Mouse (Mus musculus) E14TG2a.4 (cell line): ENCODE results near the gene Mfng.

ENCODE experiments used
- CTCF ChIP-seq: conservative IDR thresholded peaks from 2 replicates; pipeline ENCODE4 v1.5.1; 2014; ENCODE audit warnings: low read length
- NANOG ChIP-seq: IDR thresholded peaks from 2 replicates; pipeline ENCODE4 v1.6.1; 2014; ENCODE audit warnings: borderline replicate concordance, low read length, mixed read lengths

DNA sequence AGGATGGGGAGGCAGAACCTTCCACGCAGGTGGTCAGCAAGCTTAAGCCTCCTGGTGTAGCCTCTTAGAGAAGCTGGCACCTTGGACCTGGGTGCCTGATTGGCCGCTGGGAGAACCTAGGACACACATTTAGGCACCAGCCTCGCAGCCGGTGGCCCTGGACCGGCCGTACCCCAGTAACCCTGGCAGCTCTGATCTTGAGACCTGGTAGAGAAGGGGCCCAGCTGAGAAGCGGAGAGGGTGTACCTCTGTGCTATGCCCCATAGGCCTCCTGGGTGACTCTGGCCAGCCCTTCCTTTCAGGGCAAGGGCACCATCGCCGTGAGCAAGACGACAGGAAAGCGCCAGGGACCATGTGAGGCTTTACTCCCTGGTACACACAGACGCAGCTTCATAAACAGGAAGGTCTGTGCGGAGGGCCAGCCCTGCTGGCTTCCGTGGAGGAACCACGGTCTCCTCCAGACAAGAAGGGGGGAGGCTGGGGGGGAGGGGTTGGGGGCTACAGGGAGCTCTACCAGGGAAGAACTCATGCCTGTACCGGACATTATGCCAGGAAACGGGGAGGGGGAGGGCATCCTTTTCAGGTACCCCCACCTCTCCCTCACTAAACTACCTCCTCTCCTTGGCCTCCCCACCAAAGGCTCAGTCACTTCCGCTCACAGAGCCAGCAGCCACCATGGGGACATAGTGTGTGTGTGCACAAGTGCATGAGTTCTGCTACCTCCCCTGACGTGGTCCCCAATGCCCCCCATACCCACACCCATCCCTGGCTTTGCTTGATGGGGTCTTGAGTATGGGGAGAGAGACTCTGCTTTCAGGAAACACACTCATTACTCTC is 1.5 kb downstream of the Mfng start:
- TF ChIP-seq CTCF (no peak), NANOG (no peak)
